Mouse (Mus musculus): ENCODE data around the gene Fdxr. TPM values are rescaled to one million over a fixed set of nuclear protein-coding genes. Genes with fewer than 3 reads are reported as not detected.

Gene Fdxr
- total and polyA plus RNA-seq, 2 experiments from 2014 or later = 14.8 to 18.8 TPM

GRCm38 (mm10) chr11:115266400-115266778 lies 10.5 kb downstream of the Fdxr start:
- no peak for ATAC-seq (ENCODE audit: low FRiP score)
- H3K9ac ChIP-seq (replicated peaks; ENCODE audit: low read length, poor library complexity, severe bottlenecking) = peak overlapping the region; percentile 46

GRCm38 (mm10) chr11:115265771-115266399 lies 11.0 kb downstream of the Fdxr start:
- no peak for DNase-seq (ENCODE audit: low spot score)
- no peak for TF ChIP-seq CTCF (IDR thresholded peaks at IDR 0.05)
- Histone ChIP-seq H3K27ac (ENCODE audit: low read depth, low read length) (no peak overlapping the region), H3K9ac (replicated peaks; ENCODE audit: low read length, poor library complexity, severe bottlenecking) (no peak overlapping the region), H3K27me3 (ENCODE audit: insufficient read depth, low read length) (peaks cover 66% of the 10 kb centered on the region), H3K9me3 (ENCODE audit: low read length) (no peaks in the 10 kb centered on the region), H3K4me1 (ENCODE audit: insufficient read depth, low read length) (peaks cover 7% of the 10 kb centered on the region; the same call in 1 of the 2 replicates), H3K4me3 (ENCODE audit: low read depth, low read length) (peak overlapping the region; percentile 35; the same call in 1 of the 2 replicates), H3K4me2 (ENCODE audit: low read depth, low read length, poor library complexity, severe bottlenecking) (no peak overlapping the region), H3K36me3 (ENCODE audit: insufficient read depth, low read length) (peaks cover 18% of the 10 kb centered on the region)
- ATAC-seq (ENCODE audit: low FRiP score) = no peak
- 4% methylated on average over 20 of the region's 20 CpGs for WGBS

More at GRCm38 (mm10) chr11:115266400-115266778, 10.5 kb downstream of the Fdxr start:
- no peak for DNase-seq (ENCODE audit: low spot score)
- H3K27me3 ChIP-seq (ENCODE audit: insufficient read depth, low read length) = peaks cover 61% of the 10 kb centered on the region
- peaks cover 19% of the 10 kb centered on the region for H3K36me3 ChIP-seq (ENCODE audit: insufficient read depth, low read length)
- H3K9me3 ChIP-seq (ENCODE audit: low read length) = no peaks in the 10 kb centered on the region
- peaks cover 7% of the 10 kb centered on the region; the same call in 1 of the 2 replicates for H3K4me1 ChIP-seq (ENCODE audit: insufficient read depth, low read length)
- H3K4me3 ChIP-seq (ENCODE audit: low read depth, low read length) = peak overlapping the region; percentile 35
- TF ChIP-seq CTCF (IDR thresholded peaks at IDR 0.05) = no peak
- WGBS = 2% methylated on average over 21 of the region's 22 CpGs
- H3K4me2 ChIP-seq (ENCODE audit: low read depth, low read length, poor library complexity, severe bottlenecking) = peak overlapping the region; percentile 72
- H3K27ac ChIP-seq (ENCODE audit: low read depth, low read length) = no peak overlapping the region

- H3K27ac ChIP-seq (ENCODE audit: low read depth, low read length) = no peak overlapping the region
- H3K4me1 ChIP-seq (ENCODE audit: insufficient read depth, low read length) = peaks cover 7% of the 10 kb centered on the region; the same call in 1 of the 2 replicates
- peaks cover 18% of the 10 kb centered on the region for H3K36me3 ChIP-seq (ENCODE audit: insufficient read depth, low read length)
- H3K4me3 ChIP-seq (ENCODE audit: low read depth, low read length) = 0 out of 2 replicates have a peak overlapping the region, but pooled peaks have one; percentile 1
- H3K9ac ChIP-seq (replicated peaks; ENCODE audit: low read length, poor library complexity, severe bottlenecking) = no peak overlapping the region
- peak; percentile 67 for TF ChIP-seq CTCF (IDR thresholded peaks at IDR 0.05)
- H3K4me2 ChIP-seq (ENCODE audit: low read depth, low read length, poor library complexity, severe bottlenecking) = peak overlapping the region; percentile 36
- no peak for ATAC-seq (ENCODE audit: low FRiP score)
- peaks cover 72% of the 10 kb centered on the region for H3K27me3 ChIP-seq (ENCODE audit: insufficient read depth, low read length)
- WGBS = 7% methylated on average over 39 of the region's 39 CpGs
- peak; percentile 42 for DNase-seq (ENCODE audit: low spot score)
- no peaks in the 10 kb centered on the region for H3K9me3 ChIP-seq (ENCODE audit: low read length)
Observed at GRCm38 (mm10) chr11:115264862-115265668, 11.8 kb downstream of the Fdxr start.

- H3K4me1 ChIP-seq (ENCODE audit: insufficient read depth, low read length) = peaks cover 7% of the 10 kb centered on the region; the same call in 1 of the 2 replicates
- ATAC-seq (ENCODE audit: low FRiP score) (no peak), DNase-seq (ENCODE audit: low spot score) (no peak)
- no peak overlapping the region for H3K27ac ChIP-seq (ENCODE audit: low read depth, low read length)
- no peak overlapping the region for H3K4me3 ChIP-seq (ENCODE audit: low read depth, low read length)
- no peak overlapping the region for H3K9ac ChIP-seq (replicated peaks; ENCODE audit: low read length, poor library complexity, severe bottlenecking)
- H3K27me3 ChIP-seq (ENCODE audit: insufficient read depth, low read length) = peaks cover 72% of the 10 kb centered on the region
- WGBS = 65% methylated on average over 7 of the region's 7 CpGs
- peaks cover 14% of the 10 kb centered on the region for H3K36me3 ChIP-seq (ENCODE audit: insufficient read depth, low read length)
- H3K9me3 ChIP-seq (ENCODE audit: low read length) = no peaks in the 10 kb centered on the region
- no peak for TF ChIP-seq CTCF (IDR thresholded peaks at IDR 0.05)
- no peak overlapping the region for H3K4me2 ChIP-seq (ENCODE audit: low read depth, low read length, poor library complexity, severe bottlenecking)
Observed at GRCm38 (mm10) chr11:115264136-115264861, 12.6 kb downstream of the Fdxr start.

- no peak overlapping the region for H3K9ac ChIP-seq (replicated peaks; ENCODE audit: low read length, poor library complexity, severe bottlenecking)
- H3K4me1 ChIP-seq (ENCODE audit: insufficient read depth, low read length) = peaks cover 7% of the 10 kb centered on the region; the same call in 1 of the 2 replicates
- TF ChIP-seq CTCF (IDR thresholded peaks at IDR 0.05) = no peak
- H3K27ac ChIP-seq (ENCODE audit: low read depth, low read length) = no peak overlapping the region
- H3K4me2 ChIP-seq (ENCODE audit: low read depth, low read length, poor library complexity, severe bottlenecking) = no peak overlapping the region
- 80% methylated on average over 11 of the region's 11 CpGs for WGBS
- peak; percentile 52 for DNase-seq (ENCODE audit: low spot score)
- ATAC-seq (ENCODE audit: low FRiP score) = no peak
- peaks cover 75% of the 10 kb centered on the region for H3K27me3 ChIP-seq (ENCODE audit: insufficient read depth, low read length)
- H3K4me3 ChIP-seq (ENCODE audit: low read depth, low read length) = no peak overlapping the region
- peaks cover under 1% of the 10 kb centered on the region; the same call in 1 of the 2 replicates for H3K36me3 ChIP-seq (ENCODE audit: insufficient read depth, low read length)
- no peaks in the 10 kb centered on the region for H3K9me3 ChIP-seq (ENCODE audit: low read length)
Observed at GRCm38 (mm10) chr11:115262954-115263353, 13.9 kb downstream of the Fdxr start.

All from midbrain, postnatal 0 days (tissue).